Mouse (Mus musculus): ENCODE data around the gene Gsk3b. TPM values are rescaled to one million over a fixed set of nuclear protein-coding genes. Genes with fewer than 3 reads are reported as not detected.
A peak's percentile ranks its signal among the peaks of the same experiment; 100 is the strongest.

The Gsk3b gene
- total RNA-seq (2012; rRNA removed) (15.5 and 15.9 TPM in 2 replicates), total RNA-seq (2014; rRNA removed) (6.1 and 6.8 TPM in 2 replicates), polyA plus RNA-seq (2012; ENCODE audit: insufficient read length, low read depth) (27.4 and 30.8 TPM in 2 replicates)

DNA sequence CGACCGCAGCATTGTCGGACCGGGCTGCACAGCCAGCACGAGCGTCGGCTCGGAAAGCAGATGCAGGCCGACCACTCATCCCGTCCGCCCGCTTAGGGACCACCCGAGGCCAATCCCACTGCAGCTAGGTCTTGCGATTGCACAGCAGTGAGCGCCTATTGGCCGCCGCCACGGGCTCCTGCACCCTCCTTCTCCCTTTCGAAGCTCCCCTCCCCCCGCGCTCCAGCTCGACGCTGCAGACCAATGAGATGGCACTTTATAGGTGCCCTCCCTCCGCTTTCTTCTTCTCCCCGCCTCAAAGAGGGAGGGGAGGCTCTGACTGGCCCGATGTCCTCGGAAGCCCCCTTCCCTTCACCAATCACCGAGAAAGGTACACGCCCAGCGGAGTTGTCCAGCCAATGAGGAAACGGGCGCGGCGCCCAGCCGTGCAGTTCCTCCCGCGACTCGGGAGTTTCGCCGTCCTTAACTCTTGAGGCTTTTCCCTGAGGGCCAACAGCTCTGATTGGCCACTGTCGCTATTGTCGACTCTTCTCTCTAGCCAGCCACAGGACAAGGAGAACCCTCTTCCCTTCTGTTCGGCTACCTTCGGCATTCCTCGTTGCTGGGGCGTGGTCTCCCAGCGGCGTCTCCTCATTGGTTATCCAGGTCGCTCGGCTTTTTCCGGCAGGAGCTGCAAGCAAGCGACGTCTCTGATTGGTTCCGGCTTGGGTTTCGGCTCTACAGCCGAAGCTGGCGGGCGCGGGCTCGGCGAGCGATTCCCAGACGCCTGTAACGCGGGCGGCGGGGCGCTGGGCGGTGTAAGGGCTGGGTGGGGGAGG, at the start of gene Gsk3b:
Gene Gsk3b (plus strand): TSS at position 373 of the 818 bp plus-strand sequence.
- Histone ChIP-seq H3K79me2 (replicated peaks; ENCODE audit: control insufficient read depth, extremely low read depth, insufficient read depth, poor library complexity, severe bottlenecking) (peaks cover 33% of the 10 kb centered on the region), H3K4me1 (ENCODE audit: control insufficient read depth in 1 of 2, insufficient read depth in 2 of 2) (peaks cover 0 to 22% of the 10 kb centered on the region in 2 experiments; a peak in 2 of 4 replicates), H3K4me3 (replicated peaks in 1 of 3; ENCODE audit: low read depth in 2 of 3, low read length in 2 of 3, poor library complexity in 1 of 3) (peak within 1 kb of the TSS; percentile 89 to 97 (median 90)), H3K9me3 (replicated peaks; ENCODE audit: low read length) (no peaks in the 10 kb centered on the region), H3K27me3 (replicated peaks) (no peaks in the 10 kb centered on the region), H3K4me2 (ENCODE audit: insufficient read depth, low read depth, poor library complexity, severe bottlenecking) (peak within 1 kb of the TSS; percentile 74), H3K27ac (ENCODE audit: insufficient read depth, low read depth) (peak within 1 kb of the TSS; percentile 95), H3K9ac (ENCODE audit: insufficient read depth, low read depth) (peak within 1 kb of the TSS; percentile 94), H3K36me3 (replicated peaks in 1 of 2; ENCODE audit: control insufficient read depth in 1 of 2, insufficient read depth in 1 of 2, low read length in 1 of 2) (peaks cover 0 to 2% of the 10 kb centered on the region in 2 experiments)
- peak; percentile 100 for DNase-seq (ENCODE audit: extremely low read depth)
- TF ChIP-seq RCOR1 (conservative IDR thresholded peaks at IDR 0.05; ENCODE audit: low read depth, low read length) (no peak), ZKSCAN1 (IDR thresholded peaks at IDR 0.05; ENCODE audit: borderline replicate concordance, low read depth, low read length) (no peak), MAZ (IDR thresholded peaks at IDR 0.05; ENCODE audit: low read depth, low read length) (peak; percentile 86), BHLHE40 (IDR thresholded peaks at IDR 0.05; ENCODE audit: low read depth, low read length) (peak; percentile 20; the same call in 1 of the 2 replicates), MXI1 (IDR thresholded peaks at IDR 0.05; ENCODE audit: low read depth, low read length) (no peak), EP300 (IDR thresholded peaks at IDR 0.05; ENCODE audit: low read length) (no peak), MEF2A (IDR thresholded peaks at IDR 0.05; ENCODE audit: borderline replicate concordance, low read depth, low read length) (0 out of 2 replicates have a peak, but pooled peaks have one; percentile 11), E2F4 (IDR thresholded peaks at IDR 0.05; ENCODE audit: insufficient replicate concordance, low read depth, low read length) (no peak; the same call in 1 of the 2 replicates), NRF1 (IDR thresholded peaks at IDR 0.05; ENCODE audit: low read depth, low read length) (peak; percentile 32; the same call in 1 of the 2 replicates), TBP (conservative IDR thresholded peaks at IDR 0.05; ENCODE audit: low read depth, low read length) (peak; percentile 82), ETS1 (conservative IDR thresholded peaks at IDR 0.05; ENCODE audit: low read depth, low read length) (no peak; the same call in 1 of the 2 replicates), MYC (IDR thresholded peaks at IDR 0.05; ENCODE audit: low read depth, low read length) (peak; percentile 30; the same call in 1 of the 2 replicates), RAD21 (IDR thresholded peaks at IDR 0.05; ENCODE audit: low read depth, low read length) (no peak), TCF12 (IDR thresholded peaks at IDR 0.05; ENCODE audit: low read depth, low read length) (peak; percentile 67), POLR2AphosphoS2 (IDR thresholded peaks at IDR 0.05; ENCODE audit: low read depth, low read length) (peak; percentile 77), JUN (IDR thresholded peaks at IDR 0.05; ENCODE audit: insufficient read depth, low read depth, low read length) (no peak), UBTF (IDR thresholded peaks at IDR 0.05; ENCODE audit: low read depth, low read length) (0 out of 2 replicates have a peak, but pooled peaks have one; percentile 12), USF2 (conservative IDR thresholded peaks at IDR 0.05; ENCODE audit: low read depth, low read length) (no peak), CTCF (conservative IDR thresholded peaks at IDR 0.05 in 1 of 2, IDR thresholded peaks at IDR 0.05 in 1 of 2; ENCODE audit: low read depth in 2 of 2, low read length in 2 of 2) (no peak), PAX5 (IDR thresholded peaks at IDR 0.05; ENCODE audit: low read length) (no peak), SIN3A (IDR thresholded peaks at IDR 0.05; ENCODE audit: low read length) (no peak), JUND (conservative IDR thresholded peaks at IDR 0.05; ENCODE audit: low read depth, low read length) (no peak), ELF1 (IDR thresholded peaks at IDR 0.05; ENCODE audit: low read depth, low read length) (peak; percentile 84), GABPA (IDR thresholded peaks at IDR 0.05; ENCODE audit: insufficient replicate concordance, low read depth, low read length) (no peak), CHD2 (IDR thresholded peaks at IDR 0.05; ENCODE audit: low read length) (peak; percentile 97), HCFC1 (IDR thresholded peaks at IDR 0.05; ENCODE audit: low read depth, low read length) (peak; percentile 74), CHD1 (IDR thresholded peaks at IDR 0.05; ENCODE audit: low read depth, low read length) (no peak), IRF4 (IDR thresholded peaks at IDR 0.05; ENCODE audit: low read depth, low read length) (peak; percentile 20; the same call in 1 of the 2 replicates), KAT2A (IDR thresholded peaks at IDR 0.05; ENCODE audit: insufficient replicate concordance, low read length) (peak; percentile 66; the same call in 1 of the 2 replicates), USF1 (IDR thresholded peaks at IDR 0.05; ENCODE audit: low read depth, low read length) (no peak), ZMIZ1 (IDR thresholded peaks at IDR 0.05; ENCODE audit: low read depth, low read length) (peak; percentile 81), NELFE (IDR thresholded peaks at IDR 0.05; ENCODE audit: low read depth, low read length) (peak; percentile 79), ZNF384 (IDR thresholded peaks at IDR 0.05; ENCODE audit: low read depth, low read length) (no peak), MAX (IDR thresholded peaks at IDR 0.05; ENCODE audit: low read length) (peak; percentile 12; the same call in 1 of the 2 replicates), POLR2A (IDR thresholded peaks at IDR 0.05; ENCODE audit: low read depth, low read length) (peak; percentile 93), SMC3 (IDR thresholded peaks at IDR 0.05; ENCODE audit: low read depth, low read length) (no peak), ZC3H11A (IDR thresholded peaks at IDR 0.05; ENCODE audit: low read depth, low read length) (no peak), MAFK (IDR thresholded peaks at IDR 0.05; ENCODE audit: insufficient replicate concordance, low read length) (no peak)
- in situ Hi-C loops (cut with MboI; ENCODE audit: low pct_ligation_motif_present, low pct_unique_long_range_greater_than_20kb, low sequenced_read_pairs) (no loop called here), dilution Hi-C loops (cut with MboI; ENCODE audit: extremely low pct_ligation_motif_present, extremely low pct_unique_long_range_greater_than_20kb, low sequenced_read_pairs) (no loop called here)
